Comparison of ENCODE assay signal across 9 mouse cellular contexts in genomic region chr15:8451071-8451470, GRCm38 (mm10). TPM values are rescaled to one million over a fixed set of nuclear protein-coding genes. Genes with fewer than 3 reads are reported as not detected.
DNase-seq lines count a peak whose midpoint lies in the region; ATAC-seq and TF ChIP-seq lines count a peak whose summit lies in the region.
"Had no signal": no experiment of that assay in that cellular context is flagged by ENCODE, and none has a peak within 500 bp of the region (broad histone marks: within the 10 kb centered on the region; RNA-seq: fewer than 3 reads in every experiment).

No protein-coding gene starts in this region.

- peak; percentile 46 for DNase-seq in adrenal gland, postnatal 10 days
- no peak for DNase-seq in adrenal gland, adult 8-10 months
- peak; percentile 73 for DNase-seq in midbrain, postnatal 0 days (ENCODE audit: low spot score)
- DNase-seq in embryo, embryonic 9.5 days (ENCODE audit: extremely low spot score): peak; percentile 43
- peak; percentile 84 for DNase-seq in kidney, adult 9 months
- no peak for DNase-seq in right cerebral cortex, postnatal 36 days (ENCODE audit: low spot score in 2 of 2)

- H3K27me3 ChIP-seq in midbrain, postnatal 0 days (ENCODE audit: insufficient read depth, low read length): no peaks in the 10 kb centered on the region
- no peaks in the 10 kb centered on the region for H3K27me3 ChIP-seq in midbrain, embryonic 16.5 days (ENCODE audit: control insufficient read depth, insufficient read depth, low read depth, low read length)
- no peaks in the 10 kb centered on the region for H3K27me3 ChIP-seq in megakaryocyte, embryonic 14.5 days (replicated peaks)
- H3K27me3 ChIP-seq: hindbrain, embryonic 15.5 days had no signal

- H3K36me3 ChIP-seq in midbrain, postnatal 0 days (ENCODE audit: insufficient read depth, low read length): no peaks in the 10 kb centered on the region
- H3K36me3 ChIP-seq in midbrain, embryonic 16.5 days (ENCODE audit: control insufficient read depth, insufficient read depth, low read length): no peaks in the 10 kb centered on the region
- H3K36me3 ChIP-seq in megakaryocyte, embryonic 14.5 days (replicated peaks; ENCODE audit: low read length): no peaks in the 10 kb centered on the region
- H3K36me3 ChIP-seq: hindbrain, embryonic 15.5 days had no signal

- H3K4me1 ChIP-seq in midbrain, postnatal 0 days (ENCODE audit: insufficient read depth, low read length): peaks cover 7% of the 10 kb centered on the region; the same call in 1 of the 2 replicates
- H3K4me1 ChIP-seq in midbrain, embryonic 16.5 days (ENCODE audit: control insufficient read depth, insufficient read depth, low read length): peaks cover 18% of the 10 kb centered on the region
- peaks cover 29% of the 10 kb centered on the region; the same call in 1 of the 2 replicates for H3K4me1 ChIP-seq in megakaryocyte, embryonic 14.5 days

- H3K9ac ChIP-seq in midbrain, postnatal 0 days (replicated peaks; ENCODE audit: low read length, poor library complexity, severe bottlenecking): no peak overlapping the region
- no peak overlapping the region for H3K9ac ChIP-seq in midbrain, embryonic 16.5 days (ENCODE audit: low read depth, low read length)
- H3K9ac ChIP-seq: hindbrain, embryonic 15.5 days had no signal

- H3K27ac ChIP-seq in midbrain, postnatal 0 days (ENCODE audit: low read depth, low read length): no peak overlapping the region
- no peak overlapping the region for H3K27ac ChIP-seq in midbrain, embryonic 16.5 days (ENCODE audit: low read length)
- H3K27ac ChIP-seq: hindbrain, embryonic 15.5 days had no signal

- H3K4me2 ChIP-seq in midbrain, postnatal 0 days (ENCODE audit: low read depth, low read length, poor library complexity, severe bottlenecking): no peak overlapping the region
- H3K4me2 ChIP-seq in midbrain, embryonic 16.5 days (ENCODE audit: low read length): no peak overlapping the region
- H3K4me2 ChIP-seq: hindbrain, embryonic 15.5 days had no signal

- H3K4me3 ChIP-seq in midbrain, postnatal 0 days (ENCODE audit: low read depth, low read length): no peak overlapping the region
- H3K4me3 ChIP-seq in midbrain, embryonic 16.5 days (ENCODE audit: low read depth, low read length): no peak overlapping the region
- H3K4me3 ChIP-seq in megakaryocyte, embryonic 14.5 days (replicated peaks): peak overlapping the region; percentile 50
- H3K4me3 ChIP-seq: hindbrain, embryonic 15.5 days had no signal

- H3K9me3 ChIP-seq in midbrain, postnatal 0 days (ENCODE audit: low read length): no peaks in the 10 kb centered on the region
- H3K9me3 ChIP-seq in midbrain, embryonic 16.5 days (replicated peaks; ENCODE audit: control insufficient read depth, low read length, poor library complexity, severe bottlenecking): no peaks in the 10 kb centered on the region
- H3K9me3 ChIP-seq in megakaryocyte, embryonic 14.5 days: no peaks in the 10 kb centered on the region
- H3K9me3 ChIP-seq: hindbrain, embryonic 15.5 days had no signal

- 51% methylated on average over 3 of the region's 3 CpGs for WGBS in midbrain, postnatal 0 days
- 48% methylated on average over 3 of the region's 3 CpGs for WGBS in midbrain, embryonic 16.5 days

- no peak for ATAC-seq in midbrain, postnatal 0 days (ENCODE audit: low FRiP score)
- ATAC-seq in midbrain, embryonic 16.5 days: no peak

- peak; percentile 73 for TF ChIP-seq CTCF in midbrain, postnatal 0 days (IDR thresholded peaks at IDR 0.05)

RNA-seq across cellular contexts. Expression of gene Nipbl, which starts 6.8 kb away (rescaled TPM):
- 10 to 100 TPM; 38.2 to 46.9 TPM for total RNA-seq in adrenal gland, postnatal 10 days (2021)
- total RNA-seq in adrenal gland, adult 8-10 months (2022): 10 to 100 TPM; 41.1 to 57.1 (median 52.9) TPM
- 15.2 and 17.9 TPM in 2 replicates for total RNA-seq in midbrain, postnatal 0 days (2014; rRNA removed)
- 9.3 and 10.7 TPM in 2 replicates for polyA plus RNA-seq in midbrain, postnatal 0 days (2015; fragmentation: Nextera tagmentation; extraction: Ambion mirVana)
- polyA plus RNA-seq in midbrain, embryonic 16.5 days (2015; fragmentation: Nextera tagmentation; extraction: Ambion mirVana): 13.3 and 15.1 TPM in 2 replicates
- polyA plus RNA-seq in megakaryocyte, embryonic 14.5 days (2012; ENCODE audit: insufficient read depth, low replicate concordance): 0.17 and 1.7 TPM in 2 replicates

Comparison
In these comparisons a context has a peak if more than half of its experiments do, and no peak if none do; other contexts are left out.
1. DNase-seq: peak in adrenal gland, postnatal 10 days (single experiment), midbrain, postnatal 0 days (single experiment), embryo, embryonic 9.5 days (single experiment) and kidney, adult 9 months (single experiment); none in adrenal gland, adult 8-10 months (single experiment) and right cerebral cortex, postnatal 36 days (0 of 2).